Mouse (Mus musculus): ENCODE measurements around the gene Dock9.

Gene Dock9

GRCm38 (mm10) chr14:121791935-121792334 is 5.7 kb downstream of the Dock9 start:
- no peak for DNase-seq (ENCODE audit: low spot score in 2 of 2)

DNA sequence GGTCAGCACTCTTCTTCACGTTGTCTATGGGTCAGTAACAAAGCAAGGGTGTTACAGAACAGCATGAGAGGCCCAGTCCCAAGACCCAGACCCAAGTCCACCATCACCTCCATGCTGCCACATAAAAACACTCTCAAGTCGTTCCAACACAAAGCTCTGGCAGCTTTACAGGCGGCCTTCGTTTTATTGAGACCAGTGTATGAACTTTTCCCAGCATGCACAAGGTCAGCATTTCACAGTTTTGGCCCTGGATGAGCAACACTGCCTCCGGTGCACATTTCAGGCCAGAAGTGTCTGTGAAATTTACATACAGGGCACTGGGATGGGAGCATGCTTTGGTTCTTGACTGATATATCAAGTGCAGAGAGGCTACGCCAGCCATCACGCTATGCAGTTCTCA is 6.5 kb downstream of the Dock9 start:
- DNase-seq (ENCODE audit: low spot score in 2 of 2) = no peak

- no peak for DNase-seq (ENCODE audit: low spot score in 2 of 2)
Observed at GRCm38 (mm10) chr14:121789273-121789672, 8.4 kb downstream of the Dock9 start.

GRCm38 (mm10) chr14:121788451-121788850 is 9.2 kb downstream of the Dock9 start:
- no peak for DNase-seq (ENCODE audit: low spot score in 2 of 2)

GRCm38 (mm10) chr14:121787430-121787829 is 10.2 kb downstream of the Dock9 start:
- no peak for DNase-seq (ENCODE audit: low spot score in 2 of 2)

- no peak for DNase-seq (ENCODE audit: low spot score in 2 of 2)
Observed at GRCm38 (mm10) chr14:121786900-121787299, 10.7 kb downstream of the Dock9 start.

DNA sequence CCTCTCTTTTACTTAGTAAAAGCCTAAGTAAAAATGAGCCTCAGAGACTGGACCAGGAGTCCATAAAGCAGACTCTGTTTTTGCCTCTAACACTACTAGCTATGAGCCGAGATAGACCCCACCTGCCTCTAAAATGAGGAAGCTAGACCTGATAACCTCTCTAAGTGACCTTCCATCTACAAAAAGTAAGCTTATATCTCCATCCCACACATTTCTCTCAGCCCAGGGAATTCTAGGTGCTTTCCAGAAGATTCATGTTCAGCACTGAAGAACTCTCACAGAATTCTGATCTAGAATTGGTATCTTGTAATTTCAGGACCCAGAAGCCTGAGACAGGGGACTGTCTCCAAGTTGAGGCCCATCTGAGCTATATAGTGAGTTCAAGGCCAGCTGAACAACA is 12.2 kb downstream of the Dock9 start:
- DNase-seq (ENCODE audit: low spot score in 2 of 2) = no peak

DNA sequence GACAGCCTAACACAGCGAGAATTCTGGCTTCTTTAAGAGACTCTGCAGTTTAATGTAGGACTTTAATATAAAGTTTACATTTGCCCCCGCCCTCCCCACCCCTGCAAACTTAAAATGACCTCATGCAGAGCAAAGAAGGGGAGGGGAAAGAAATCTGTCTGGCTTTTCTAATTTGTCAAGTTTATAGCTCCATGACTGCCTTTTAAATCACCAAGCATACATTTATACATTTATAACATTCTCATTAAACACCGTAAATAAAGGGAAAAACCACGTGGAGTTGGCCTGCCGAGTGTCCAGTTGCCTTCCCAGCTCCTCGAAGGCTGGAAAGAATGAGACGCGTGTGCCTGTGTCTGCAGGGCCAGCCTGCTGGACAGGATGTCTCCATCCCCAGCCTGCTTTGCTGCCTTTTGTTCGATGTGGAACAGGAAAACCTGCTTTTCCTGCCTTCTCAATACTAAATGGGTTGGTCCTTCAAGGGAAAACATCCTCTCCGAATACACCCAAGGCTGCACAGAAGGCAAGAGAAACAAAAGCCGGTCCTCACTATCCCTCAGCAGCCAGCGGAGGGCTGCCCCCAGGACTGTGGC is 16.6 kb downstream of the Dock9 start:
- DNase-seq (ENCODE audit: low spot score in 2 of 2) = peak in 1 of 2 experiments; percentile 49

DNA sequence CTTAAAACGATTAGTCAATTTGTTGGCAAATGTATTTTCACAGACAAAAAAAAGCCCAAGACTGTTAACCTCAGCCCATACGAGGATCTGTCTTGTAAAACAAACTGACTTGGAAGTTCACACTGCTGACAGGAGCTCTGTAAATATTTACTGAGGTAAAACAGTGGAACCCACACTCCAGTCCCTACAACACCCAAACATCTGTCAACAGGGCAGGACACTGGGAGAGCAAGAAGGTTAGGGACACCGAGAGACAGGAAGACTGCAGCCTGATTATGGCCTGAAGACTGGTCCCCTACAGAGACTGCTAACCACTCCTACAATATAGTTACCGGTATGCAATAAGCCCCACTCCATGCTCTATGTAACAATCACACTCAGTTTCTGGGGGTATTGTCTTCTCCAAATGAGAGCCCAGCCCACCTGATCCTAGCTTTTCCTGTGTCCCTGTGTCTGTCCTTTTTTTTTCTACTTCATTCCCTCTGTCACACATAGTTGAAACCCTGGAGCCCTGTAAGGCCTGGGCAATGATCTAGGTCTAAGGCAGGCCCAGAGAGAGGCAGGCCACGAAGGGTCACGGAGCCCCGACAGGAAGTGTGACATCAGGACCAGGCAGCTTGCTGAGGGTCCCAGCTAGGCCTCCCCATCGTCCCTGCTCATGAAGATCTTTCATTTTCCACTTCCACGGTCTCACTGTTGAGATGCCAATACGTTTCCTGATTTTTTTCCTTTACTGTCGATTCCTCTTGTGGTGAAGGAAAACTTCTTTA is 17.3 kb downstream of the Dock9 start:
- no peak for DNase-seq (ENCODE audit: low spot score in 2 of 2)

- DNase-seq (ENCODE audit: low spot score in 2 of 2) = no peak
Observed at GRCm38 (mm10) chr14:121779620-121780019, 18.0 kb downstream of the Dock9 start.

DNA sequence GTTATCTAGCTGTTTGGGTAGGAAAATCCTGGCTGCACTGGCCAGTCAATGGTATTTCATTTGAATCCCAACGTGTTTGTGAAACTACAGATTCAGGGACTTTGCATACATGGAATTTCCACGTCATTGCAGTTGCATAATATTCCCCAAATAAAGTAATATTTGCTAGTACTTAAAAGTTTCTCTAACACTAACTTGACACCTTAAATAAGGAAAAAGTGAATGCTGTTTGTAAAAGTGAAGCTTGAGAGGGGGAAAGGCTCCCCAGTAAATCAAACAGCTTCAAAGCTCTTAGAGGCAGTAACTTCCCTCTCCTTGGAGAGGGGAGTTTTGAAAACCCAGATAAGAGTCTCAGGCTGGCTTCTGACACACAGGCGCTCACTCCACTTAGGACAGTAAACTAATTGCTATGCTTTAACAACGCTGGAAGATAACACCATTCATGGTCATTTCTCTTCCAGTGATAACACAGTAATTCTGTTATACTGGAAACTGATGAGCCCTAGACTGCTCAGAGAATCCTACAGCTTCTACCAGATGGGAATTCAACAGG is 20.3 kb downstream of the Dock9 start:
- no peak for DNase-seq (ENCODE audit: low spot score in 2 of 2)

- no peak for DNase-seq (ENCODE audit: low spot score in 2 of 2)
Observed at GRCm38 (mm10) chr14:121776749-121777148, 20.9 kb downstream of the Dock9 start.

DNA sequence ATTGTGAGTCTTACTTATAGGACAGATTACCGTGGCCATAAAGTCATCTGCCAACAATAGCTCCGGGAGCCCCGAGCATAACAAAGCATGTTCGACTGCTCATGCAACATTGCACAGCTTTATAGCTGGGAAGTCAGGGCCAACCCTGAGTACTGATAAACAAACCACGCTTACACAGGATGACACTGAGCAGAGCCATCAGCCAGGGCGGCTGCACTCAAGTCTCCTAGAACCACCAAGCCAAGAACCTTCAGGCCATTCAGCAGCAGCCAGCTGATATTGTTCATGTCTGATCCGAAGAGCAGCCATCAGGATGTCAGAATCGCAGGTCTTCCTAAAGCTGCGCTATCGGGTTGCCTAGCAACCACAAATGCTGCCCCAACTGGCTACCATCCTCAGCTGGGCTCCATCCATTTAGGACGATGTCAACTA is 35.6 kb downstream of the Dock9 start:
- DNase-seq (ENCODE audit: low spot score in 2 of 2) = no peak

GRCm38 (mm10) chr14:121760403-121760802 is 37.2 kb downstream of the Dock9 start:
- DNase-seq (ENCODE audit: low spot score in 2 of 2) = no peak

GRCm38 (mm10) chr14:121754110-121754509 is 43.5 kb downstream of the Dock9 start:
- DNase-seq (ENCODE audit: low spot score in 2 of 2) = peak; percentile 20 to 21

DNA sequence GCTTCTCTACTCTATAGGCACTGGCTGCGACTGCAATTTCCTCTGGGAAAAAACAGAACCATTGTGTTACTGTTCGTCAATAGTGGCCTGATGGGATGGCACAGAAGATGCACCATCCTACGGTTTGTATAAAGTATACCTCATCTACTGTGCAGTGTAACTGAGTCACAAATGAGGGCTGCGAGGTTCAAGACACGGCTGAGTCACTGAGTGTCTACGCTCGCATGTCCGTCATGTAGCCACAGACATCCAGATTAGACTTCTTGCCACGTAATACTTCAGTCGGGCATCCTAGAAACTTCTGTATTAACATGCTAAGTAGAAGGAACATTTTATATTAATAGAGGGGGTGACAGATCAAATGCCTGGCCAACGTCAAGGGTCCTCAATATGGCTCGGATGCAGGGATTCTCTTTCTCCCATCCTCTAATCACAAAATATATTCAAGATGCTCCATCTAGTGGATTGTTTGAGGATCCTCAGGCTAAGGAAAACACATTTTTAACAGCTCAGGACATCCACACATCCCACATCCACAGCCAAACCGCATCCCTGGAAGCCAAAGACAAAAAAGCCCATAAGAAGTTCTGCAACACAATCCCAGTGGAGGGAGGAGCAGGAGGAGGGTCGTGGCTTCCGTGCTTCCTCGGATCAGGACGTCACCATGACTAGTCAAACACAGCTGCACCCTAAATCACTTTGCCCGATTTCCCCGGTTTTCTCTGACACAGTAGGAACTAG is 44.8 kb downstream of the Dock9 start:
- DNase-seq (ENCODE audit: low spot score in 2 of 2) = no peak

GRCm38 (mm10) chr14:121749606-121750005 is 48.0 kb downstream of the Dock9 start:
- no peak for DNase-seq (ENCODE audit: low spot score in 2 of 2)

GRCm38 (mm10) chr14:121749084-121749483 is 48.6 kb downstream of the Dock9 start:
- no peak for DNase-seq (ENCODE audit: low spot score in 2 of 2)

DNA sequence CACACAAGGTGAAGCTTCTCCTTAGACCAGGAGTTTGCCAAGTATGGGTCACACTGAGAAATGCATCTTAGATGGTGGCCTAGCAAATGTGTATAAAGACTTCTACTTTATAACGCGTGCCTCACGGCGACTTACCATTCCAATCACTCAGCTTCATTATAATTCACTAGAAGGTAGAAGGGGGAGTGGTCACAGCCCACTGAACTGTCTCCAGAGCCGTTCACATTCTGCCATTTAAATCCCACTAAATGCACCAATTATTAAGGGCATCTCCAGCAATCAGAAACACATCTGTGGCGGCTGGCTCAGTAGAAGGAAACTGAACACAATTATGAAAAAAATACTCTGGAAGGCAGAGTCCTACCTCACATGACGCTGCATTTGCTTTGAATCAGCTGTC is 50.3 kb downstream of the Dock9 start:
- no peak for DNase-seq (ENCODE audit: low spot score in 2 of 2)

GRCm38 (mm10) chr14:121743787-121744417 is 53.7 kb downstream of the Dock9 start:
- DNase-seq (ENCODE audit: low spot score in 2 of 2) = no peak

DNA sequence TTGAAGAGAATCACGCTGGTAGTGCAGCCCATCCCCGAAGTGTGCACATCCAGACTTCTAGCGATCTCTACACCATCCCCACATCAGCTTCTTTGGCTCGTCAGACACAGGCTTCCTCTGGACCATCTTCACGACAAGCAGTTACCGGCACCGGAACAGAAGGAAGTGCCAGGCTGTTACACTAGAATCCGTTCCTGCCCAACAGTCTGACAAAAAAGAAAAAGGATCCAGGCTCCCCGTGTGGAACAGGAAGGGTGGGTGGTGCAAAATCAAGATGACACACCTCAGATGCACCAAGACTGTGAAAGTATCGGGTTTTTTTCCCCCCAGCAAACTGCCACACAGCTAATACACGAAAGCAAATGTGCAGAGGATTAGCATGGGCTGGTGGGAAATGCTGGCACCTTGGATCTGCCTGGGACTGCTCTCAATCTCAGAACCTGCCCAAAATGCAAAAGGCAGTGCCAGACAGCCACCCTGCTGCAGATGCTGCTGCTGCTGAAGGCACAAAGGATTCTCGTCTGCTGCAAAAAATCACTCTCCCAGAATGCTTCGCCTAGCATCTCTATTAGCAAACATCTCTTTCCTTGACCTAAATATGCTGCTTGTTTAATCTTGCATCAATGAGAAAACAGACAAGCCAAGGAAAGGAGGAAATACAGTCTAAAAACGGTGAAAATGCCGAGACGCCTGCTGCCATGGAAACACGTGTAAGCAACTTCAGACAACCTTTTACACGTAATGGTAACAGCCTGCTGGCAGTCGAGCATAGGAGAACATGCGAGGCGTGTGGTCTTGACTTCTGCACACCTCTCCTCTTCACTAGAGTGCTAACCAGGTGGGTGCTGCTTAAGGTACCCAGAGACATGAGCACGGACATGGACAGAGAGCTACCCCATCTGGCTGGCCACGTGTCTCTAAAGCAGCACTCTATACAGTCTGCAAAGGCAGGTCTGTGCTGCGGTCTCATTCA is 58.9 kb downstream of the Dock9 start:
- no peak for DNase-seq (ENCODE audit: low spot score in 2 of 2)

All from urinary bladder, postnatal 36 days (tissue).